Mouse (Mus musculus) forebrain, embryonic 11.5 days (tissue): ENCODE results near the gene Sidt1. TPM values are rescaled to one million over a fixed set of nuclear protein-coding genes. Genes with fewer than 3 reads are reported as not detected.
A peak's percentile ranks its signal among the peaks of the same experiment; 100 is the strongest.

Source experiments
- ATAC-seq: fragments of 200-750 bp; cut with Nextera tagmentation; replicated peaks from 2 replicates; pipeline ENCODE4 v1.8.0; 2017; ENCODE audit warnings: moderate TSS enrichment; ENCODE audit not compliant: low FRiP score
- DNase-seq: peaks from one replicate; pipeline ENCODE4 v3.0.0-alpha.2; 2017; ENCODE audit warnings: low spot score
- H3K27ac ChIP-seq: fragments of 300-500 bp; sonication (generic); 2 replicates; pipeline ENCODE4 v1.5.1; 2014; ENCODE audit warnings: low read depth, low read length
- H3K27me3 ChIP-seq: fragments of 300-500 bp; sonication (generic); 2 replicates; pipeline ENCODE4 v1.6.1; 2014; ENCODE audit warnings: mild to moderate bottlenecking, low read length, mixed read lengths; ENCODE audit not compliant: control insufficient read depth, insufficient read depth
- H3K36me3 ChIP-seq: fragments of 300-500 bp; sonication (generic); 2 replicates; pipeline ENCODE4 v1.6.1; 2014; ENCODE audit warnings: mild to moderate bottlenecking, low read length, moderate library complexity, mixed read lengths; ENCODE audit not compliant: control insufficient read depth, insufficient read depth
- H3K4me1 ChIP-seq: fragments of 300-500 bp; sonication (generic); replicated peaks from 2 replicates; pipeline ENCODE4 v1.6.1; 2014; ENCODE audit warnings: low read length, mixed read lengths; ENCODE audit not compliant: control insufficient read depth, insufficient read depth
- H3K4me2 ChIP-seq: fragments of 300-500 bp; sonication (generic); 2 replicates; pipeline ENCODE4 v1.6.1; 2014; ENCODE audit warnings: low read depth, mild to moderate bottlenecking, low read length, moderate library complexity, mixed read lengths; ENCODE audit not compliant: severe bottlenecking
- H3K4me3 ChIP-seq: fragments of 300-500 bp; sonication (generic); 2 replicates; pipeline ENCODE4 v1.5.1; 2014; ENCODE audit warnings: low read depth, low read length
- H3K9ac ChIP-seq: fragments of 300-500 bp; sonication (generic); 2 replicates; pipeline ENCODE4 v1.6.1; 2014; ENCODE audit warnings: low read length
- H3K9me3 ChIP-seq: fragments of 300-500 bp; sonication (generic); 2 replicates; pipeline ENCODE4 v1.6.1; 2016; ENCODE audit warnings: low read length, mixed read lengths; ENCODE audit not compliant: control insufficient read depth
- WGBS: fragments of 180-500 bp; shearing (Covaris S2); extraction: QIAGEN DNeasy Blood & Tissue Kit; methylation state at CpG from one replicate; pipeline ENCODE4 v1.1.7; 2014; 5-methylcytosine and 5-hydroxymethylcytosine counted together
- polyA plus RNA-seq: library from polyadenylated mRNA; unstranded; fragments of >200 nt; fragmentation: Nextera tagmentation; extraction: Ambion mirVana; gene quantifications from 2 replicates; pipeline ENCODE4 v1.2.1, GENCODE M21; 2014

Sidt1 gene
- polyA plus RNA-seq, 1 experiment from 2014 or later: 0.13 TPM

- no peak overlapping the region for H3K4me3 ChIP-seq
- WGBS: 85% methylated on average over 7 of the region's 7 CpGs
Measured at GRCm38 (mm10) chr16:44243323-44243722, 89.7 kb downstream of the Sidt1 start.

GRCm38 (mm10) chr16:44242633-44243032, 90.4 kb downstream of the Sidt1 start:
- no peak overlapping the region for H3K9ac ChIP-seq
- H3K36me3 ChIP-seq: no peaks in the 10 kb centered on the region
- no peak overlapping the region for H3K27ac ChIP-seq
- DNase-seq: peak; percentile 83
- H3K4me2 ChIP-seq: no peak overlapping the region
- H3K4me1 ChIP-seq: no peaks in the 10 kb centered on the region
- no peaks in the 10 kb centered on the region for H3K9me3 ChIP-seq
- peak; percentile 79 for ATAC-seq
- WGBS: 0% methylated on average over 1 of the region's 1 CpGs
- H3K4me3 ChIP-seq: no peak overlapping the region
- H3K27me3 ChIP-seq: no peaks in the 10 kb centered on the region

More at GRCm38 (mm10) chr16:44243323-44243722, 89.7 kb downstream of the Sidt1 start:
- Histone ChIP-seq H3K4me2 (no peak overlapping the region), H3K27ac (no peak overlapping the region), H3K9ac (no peak overlapping the region), H3K9me3 (no peaks in the 10 kb centered on the region), H3K27me3 (no peaks in the 10 kb centered on the region), H3K4me1 (no peaks in the 10 kb centered on the region), H3K36me3 (no peaks in the 10 kb centered on the region)
- ATAC-seq (no peak), DNase-seq (no peak)

- Histone ChIP-seq H3K36me3 (no peaks in the 10 kb centered on the region), H3K9ac (no peak overlapping the region), H3K9me3 (no peaks in the 10 kb centered on the region), H3K4me1 (no peaks in the 10 kb centered on the region), H3K4me3 (no peak overlapping the region), H3K27ac (no peak overlapping the region), H3K4me2 (no peak overlapping the region), H3K27me3 (no peaks in the 10 kb centered on the region)
- 77% methylated on average over 8 of the region's 8 CpGs for WGBS
- no peak for DNase-seq
- no peak for ATAC-seq
Measured at GRCm38 (mm10) chr16:44240406-44240805, 92.6 kb downstream of the Sidt1 start.

- no peaks in the 10 kb centered on the region for H3K36me3 ChIP-seq
- H3K27me3 ChIP-seq: no peaks in the 10 kb centered on the region
- 66% methylated on average over 10 of the region's 10 CpGs for WGBS
- H3K9me3 ChIP-seq: no peaks in the 10 kb centered on the region
- DNase-seq (no peak), ATAC-seq (no peak)
- no peak overlapping the region for H3K9ac ChIP-seq
- no peak overlapping the region for H3K4me3 ChIP-seq
- H3K27ac ChIP-seq: no peak overlapping the region
- H3K4me2 ChIP-seq: no peak overlapping the region
- no peaks in the 10 kb centered on the region for H3K4me1 ChIP-seq
Measured at GRCm38 (mm10) chr16:44238835-44239263, 94.1 kb downstream of the Sidt1 start.

- no peak overlapping the region for H3K4me3 ChIP-seq
- no peaks in the 10 kb centered on the region for H3K36me3 ChIP-seq
- no peak overlapping the region for H3K4me2 ChIP-seq
- DNase-seq: no peak
- no peaks in the 10 kb centered on the region for H3K27me3 ChIP-seq
- no peak overlapping the region for H3K9ac ChIP-seq
- WGBS: 75% methylated on average over 3 of the region's 3 CpGs
- H3K4me1 ChIP-seq: no peaks in the 10 kb centered on the region
- H3K9me3 ChIP-seq: no peaks in the 10 kb centered on the region
- ATAC-seq: no peak
- H3K27ac ChIP-seq: no peak overlapping the region
Measured at GRCm38 (mm10) chr16:44237836-44238235, 95.2 kb downstream of the Sidt1 start.

- Histone ChIP-seq H3K27me3 (no peaks in the 10 kb centered on the region), H3K36me3 (no peaks in the 10 kb centered on the region), H3K9me3 (no peaks in the 10 kb centered on the region), H3K4me3 (no peak overlapping the region), H3K9ac (no peak overlapping the region), H3K4me1 (no peaks in the 10 kb centered on the region), H3K4me2 (no peak overlapping the region), H3K27ac (no peak overlapping the region)
- no peak for ATAC-seq
- no peak for DNase-seq
- 92% methylated on average over 7 of the region's 7 CpGs for WGBS
Measured at GRCm38 (mm10) chr16:44233019-44233418, 100.0 kb downstream of the Sidt1 start.

GRCm38 (mm10) chr16:44226706-44227291, 106.2 kb downstream of the Sidt1 start:
- no peak overlapping the region for H3K9ac ChIP-seq
- DNase-seq (no peak), ATAC-seq (no peak)
- no peak overlapping the region for H3K4me2 ChIP-seq
- no peak overlapping the region for H3K27ac ChIP-seq
- H3K9me3 ChIP-seq: no peaks in the 10 kb centered on the region
- no peaks in the 10 kb centered on the region for H3K27me3 ChIP-seq
- H3K4me3 ChIP-seq: no peak overlapping the region
- WGBS: 92% methylated on average over 13 of the region's 13 CpGs
- H3K4me1 ChIP-seq: no peaks in the 10 kb centered on the region
- H3K36me3 ChIP-seq: no peaks in the 10 kb centered on the region

- DNase-seq (no peak), ATAC-seq (no peak)
- Histone ChIP-seq H3K4me2 (no peak overlapping the region), H3K4me1 (no peaks in the 10 kb centered on the region), H3K4me3 (no peak overlapping the region), H3K9ac (no peak overlapping the region), H3K9me3 (no peaks in the 10 kb centered on the region), H3K27me3 (no peaks in the 10 kb centered on the region), H3K27ac (no peak overlapping the region), H3K36me3 (no peaks in the 10 kb centered on the region; the same call in 1 of the 2 replicates)
- WGBS: 88% methylated on average over 6 of the region's 6 CpGs
Measured at GRCm38 (mm10) chr16:44221463-44221862, 111.5 kb downstream of the Sidt1 start.

GRCm38 (mm10) chr16:44216417-44216816, 116.6 kb downstream of the Sidt1 start:
- Histone ChIP-seq H3K9ac (no peak overlapping the region), H3K9me3 (no peaks in the 10 kb centered on the region), H3K36me3 (peaks cover 3% of the 10 kb centered on the region; the same call in 1 of the 2 replicates), H3K27ac (no peak overlapping the region), H3K27me3 (no peaks in the 10 kb centered on the region), H3K4me2 (no peak overlapping the region), H3K4me3 (no peak overlapping the region), H3K4me1 (no peaks in the 10 kb centered on the region)
- ATAC-seq (no peak), DNase-seq (no peak)
- WGBS: 95% methylated on average over 7 of the region's 7 CpGs
